Mouse (Mus musculus) splenic B cell, adult 2 months (primary cell): ENCODE data around the gene Mmp14.

Experiments used
- DNase-seq: peaks from one replicate; pipeline ENCODE4 v3.0.0-alpha.2; 2011; ENCODE audit warnings: low read depth, low spot score
- H3K27me3 ChIP-seq: 2 replicates; pipeline ENCODE4 v1.6.1; 2012; ENCODE audit warnings: mild to moderate bottlenecking, low read length, moderate library complexity, mixed read lengths; ENCODE audit not compliant: control insufficient read depth, poor library complexity, insufficient read depth, severe bottlenecking
- H3K36me3 ChIP-seq: 2 replicates; pipeline ENCODE4 v1.6.1; 2012; ENCODE audit warnings: mild to moderate bottlenecking, low read length, moderate library complexity, mixed read lengths; ENCODE audit not compliant: control insufficient read depth, poor library complexity, insufficient read depth, severe bottlenecking

Mmp14 gene

GRCm38 (mm10) chr14:54493236-54493635 is 61.8 kb downstream of the Mmp14 start:
- no peaks in the 10 kb centered on the region for H3K27me3 ChIP-seq
- H3K36me3 ChIP-seq, result no peaks in the 10 kb centered on the region
- peak; percentile 62 for DNase-seq

DNA sequence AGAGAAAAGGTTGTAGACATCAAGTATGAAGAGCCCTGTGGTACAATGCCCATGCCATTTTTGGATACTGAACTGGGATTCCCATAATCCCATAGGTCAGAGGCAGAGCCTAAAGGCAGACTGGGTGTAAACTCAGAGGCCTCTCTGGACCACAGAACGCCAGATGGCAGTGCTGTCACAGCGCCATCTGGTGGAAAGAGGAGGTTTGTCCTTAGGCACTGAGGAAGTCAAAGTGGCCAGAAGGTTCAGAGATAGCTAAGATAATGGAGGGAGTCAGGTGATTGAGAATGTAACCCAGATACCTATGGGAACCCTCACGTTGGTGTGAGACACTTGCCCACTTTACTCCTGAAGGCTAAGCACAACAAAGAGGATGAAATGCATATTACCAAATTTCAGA is 62.8 kb downstream of the Mmp14 start:
- DNase-seq, result peak; percentile 90

More for the DNA sequence above, 62.8 kb downstream of the Mmp14 start:
- no peaks in the 10 kb centered on the region for H3K36me3 ChIP-seq
- no peaks in the 10 kb centered on the region for H3K27me3 ChIP-seq
